Mouse (Mus musculus) hindbrain, embryonic 14.5 days (tissue): ENCODE data around the gene Sppl2a. TPM values are rescaled to one million over a fixed set of nuclear protein-coding genes. Genes with fewer than 3 reads are reported as not detected.

Source experiments
- ATAC-seq: fragments of 200-750 bp; cut with Nextera tagmentation; 2 replicates; pipeline ENCODE4 v1.8.0; 2017; ENCODE audit warnings: moderate number of reproducible peaks, mild to moderate bottlenecking, moderate TSS enrichment, moderate library complexity; ENCODE audit not compliant: low FRiP score
- DNase-seq: peaks from one replicate; pipeline ENCODE4 v3.0.0-alpha.2; 2015; ENCODE audit warnings: low spot score
- H3K27ac ChIP-seq: fragments of 300-500 bp; sonication (generic); 2 replicates; pipeline ENCODE4 v1.5.1; 2014; ENCODE audit warnings: mild to moderate bottlenecking, moderate library complexity
- H3K27me3 ChIP-seq: fragments of 300-500 bp; sonication (generic); 2 replicates; pipeline ENCODE4 v1.6.1; 2014; ENCODE audit warnings: mild to moderate bottlenecking, low read length, mixed read lengths; ENCODE audit not compliant: control insufficient read depth, insufficient read depth
- H3K36me3 ChIP-seq: fragments of 300-500 bp; sonication (generic); replicated peaks from 2 replicates; pipeline ENCODE4 v1.6.1; 2014; ENCODE audit not compliant: control insufficient read depth, insufficient read depth
- H3K4me1 ChIP-seq: fragments of 300-500 bp; sonication (generic); replicated peaks from 2 replicates; pipeline ENCODE4 v1.6.1; 2014; ENCODE audit warnings: antibody characterized with exemption, low read length, mixed read lengths; ENCODE audit not compliant: control insufficient read depth, insufficient read depth
- H3K4me2 ChIP-seq: fragments of 300-500 bp; sonication (generic); replicated peaks from 2 replicates; pipeline ENCODE4 v1.6.1; 2014; ENCODE audit warnings: mild to moderate bottlenecking, moderate library complexity
- H3K4me3 ChIP-seq: fragments of 300-500 bp; sonication (generic); replicated peaks from 2 replicates; pipeline ENCODE4 v1.5.1; 2014; ENCODE audit warnings: mild to moderate bottlenecking, low read length
- H3K9ac ChIP-seq: fragments of 300-500 bp; sonication (generic); 2 replicates; pipeline ENCODE4 v1.6.1; 2014
- H3K9me3 ChIP-seq: fragments of 300-500 bp; sonication (generic); 2 replicates; pipeline ENCODE4 v1.6.1; 2016; ENCODE audit warnings: low read length; ENCODE audit not compliant: control insufficient read depth
- WGBS: fragments of 180-500 bp; shearing (Covaris S2); extraction: QIAGEN DNeasy Blood & Tissue Kit; methylation state at CpG from one replicate; pipeline ENCODE4 v1.1.7; 2014; 5-methylcytosine and 5-hydroxymethylcytosine counted together
- polyA plus RNA-seq: library from polyadenylated mRNA; unstranded; fragments of >200 nt; fragmentation: Nextera tagmentation; extraction: Ambion mirVana; gene quantifications from 2 replicates; pipeline ENCODE4 v1.2.1, GENCODE M21; 2014

The Sppl2a gene
- polyA plus RNA-seq, 1 experiment from 2014 or later: 37.8 TPM

DNA sequence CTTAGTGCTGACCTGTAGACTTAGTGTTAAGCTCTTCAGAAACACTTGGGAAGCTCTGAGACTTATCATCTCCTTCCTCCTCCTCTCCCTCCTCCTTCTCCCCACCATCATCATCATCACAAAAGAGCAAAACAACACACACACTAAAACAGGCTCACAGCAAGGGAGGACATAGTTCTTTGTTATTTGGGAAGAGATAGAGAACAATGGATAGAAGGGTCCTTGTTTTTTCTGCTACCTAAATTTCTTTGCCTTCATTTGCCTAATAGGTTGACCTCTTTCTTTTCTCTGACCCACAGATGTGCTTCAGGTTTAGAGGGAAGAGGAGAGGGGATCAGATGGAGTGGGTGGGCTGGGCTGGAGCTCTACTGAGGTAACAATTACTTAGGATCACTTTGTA is 14.6 kb upstream of the Sppl2a start:
- H3K9ac ChIP-seq: no peak overlapping the region
- ATAC-seq: no peak
- DNase-seq: no peak
- no peaks in the 10 kb centered on the region for H3K9me3 ChIP-seq
- no peaks in the 10 kb centered on the region for H3K36me3 ChIP-seq
- no peaks in the 10 kb centered on the region for H3K4me1 ChIP-seq
- no peak overlapping the region for H3K4me2 ChIP-seq
- H3K27ac ChIP-seq: no peak overlapping the region
- H3K27me3 ChIP-seq: no peaks in the 10 kb centered on the region
- no peak overlapping the region for H3K4me3 ChIP-seq

DNA sequence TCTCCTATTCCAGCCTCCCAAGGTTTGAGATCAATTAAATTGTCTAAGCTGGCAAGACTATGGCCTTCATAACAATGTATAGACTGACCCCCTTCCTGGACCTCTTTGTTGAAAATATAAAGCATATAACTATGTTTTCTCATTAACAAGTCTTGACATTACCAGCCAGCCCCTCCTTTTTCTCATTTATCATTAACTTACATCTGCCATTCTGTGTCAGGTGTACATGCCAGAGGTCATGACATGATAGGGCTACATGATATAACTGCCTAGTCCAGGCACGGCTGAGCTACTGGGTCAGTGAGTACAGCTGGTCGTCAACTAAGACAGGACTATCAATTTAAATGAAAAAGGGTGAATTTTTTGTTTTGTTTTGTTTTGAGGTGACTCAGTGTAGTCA is 10.2 kb upstream of the Sppl2a start:
- Histone ChIP-seq H3K27me3 (no peaks in the 10 kb centered on the region), H3K4me1 (no peaks in the 10 kb centered on the region), H3K36me3 (no peaks in the 10 kb centered on the region), H3K9ac (no peak overlapping the region), H3K4me2 (no peak overlapping the region), H3K9me3 (no peaks in the 10 kb centered on the region), H3K27ac (no peak overlapping the region), H3K4me3 (no peak overlapping the region)
- ATAC-seq: no peak
- no peak for DNase-seq
- 67% methylated on average over 2 of the region's 2 CpGs for WGBS

DNA sequence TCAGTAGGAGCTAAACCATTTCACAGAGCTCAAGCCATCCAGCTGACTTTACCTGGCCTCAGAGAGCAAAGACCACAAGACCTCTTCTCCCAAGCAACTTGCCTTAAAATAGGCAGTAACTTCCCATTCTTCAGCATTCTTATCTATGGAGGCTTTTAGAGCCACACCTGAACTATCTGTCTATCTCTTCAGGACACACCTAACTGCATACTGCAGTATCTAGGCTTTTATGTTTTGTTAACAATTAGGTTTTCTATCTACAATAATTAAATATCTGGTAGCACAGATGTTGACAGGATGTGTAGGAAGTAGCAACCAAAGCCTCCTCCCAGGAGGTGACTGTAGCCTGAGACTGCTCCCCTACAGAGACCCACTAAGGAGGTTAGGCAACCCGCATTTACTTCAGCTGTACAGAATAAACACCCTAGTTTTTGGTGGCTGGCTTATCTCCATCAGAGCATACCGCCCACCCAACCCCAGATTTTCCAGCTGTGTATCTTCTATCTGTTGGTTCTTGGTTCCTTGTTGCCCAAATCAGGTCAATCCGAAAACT is 7.4 kb upstream of the Sppl2a start:
- Histone ChIP-seq H3K4me3 (no peak overlapping the region), H3K27ac (no peak overlapping the region), H3K4me2 (no peak overlapping the region), H3K27me3 (no peaks in the 10 kb centered on the region), H3K36me3 (no peaks in the 10 kb centered on the region), H3K9ac (no peak overlapping the region), H3K9me3 (no peaks in the 10 kb centered on the region), H3K4me1 (no peaks in the 10 kb centered on the region)
- DNase-seq (no peak), ATAC-seq (no peak)
- 78% methylated on average over 3 of the region's 3 CpGs for WGBS

DNA sequence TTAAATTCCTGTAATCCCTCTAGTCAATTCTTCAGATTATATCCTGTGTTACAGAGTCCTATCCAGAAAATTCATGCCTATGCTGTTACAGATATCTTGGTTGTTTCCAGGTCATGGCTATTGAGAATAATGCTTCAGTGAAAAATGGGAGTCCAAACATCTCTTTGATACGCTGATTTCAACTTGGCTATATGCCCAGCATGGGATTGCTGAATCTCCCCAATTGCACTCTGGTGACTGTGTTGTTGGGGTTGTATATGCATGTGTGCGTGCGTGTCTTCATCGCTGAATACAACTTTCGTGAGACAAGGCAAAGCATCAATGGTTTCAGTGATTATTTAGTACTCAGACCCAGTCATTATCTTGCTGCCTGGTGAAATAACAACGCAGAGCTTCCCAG is 5.0 kb upstream of the Sppl2a start:
- Histone ChIP-seq H3K9me3 (no peaks in the 10 kb centered on the region), H3K36me3 (no peaks in the 10 kb centered on the region), H3K27me3 (no peaks in the 10 kb centered on the region), H3K4me1 (0 out of 2 replicates have a peak, but pooled peaks cover 4% of the 10 kb centered on the region), H3K27ac (no peak overlapping the region), H3K4me3 (no peak overlapping the region), H3K9ac (no peak overlapping the region), H3K4me2 (no peak overlapping the region)
- WGBS: 59% methylated on average over 6 of the region's 6 CpGs
- peak; percentile 30 for DNase-seq
- ATAC-seq: no peak

DNA sequence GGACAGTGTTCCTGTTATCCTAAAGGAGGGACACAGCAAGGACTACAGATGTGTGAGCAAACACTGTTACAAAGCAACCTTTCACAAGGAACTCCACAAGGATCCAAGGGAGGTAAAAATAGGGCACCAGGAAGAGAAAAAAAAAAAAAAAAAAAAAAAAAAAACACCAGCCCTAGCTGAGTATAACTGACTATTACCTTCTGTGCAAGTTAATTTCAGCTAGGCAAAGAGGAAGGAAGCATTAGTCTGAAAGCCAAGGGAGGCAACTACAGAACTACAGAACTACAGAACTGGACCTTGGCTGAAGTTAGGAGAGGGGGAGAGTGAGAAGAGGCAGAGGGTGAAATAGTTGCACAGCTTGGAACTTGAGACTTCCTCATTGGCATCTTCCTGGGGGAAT is 886 bp upstream of the Sppl2a start:
- H3K9ac ChIP-seq: peak overlapping the region; percentile 84
- no peak for ATAC-seq
- H3K4me2 ChIP-seq: peak overlapping the region; percentile 61; the same call in 1 of the 2 replicates
- no peaks in the 10 kb centered on the region; the same call in 1 of the 2 replicates for H3K36me3 ChIP-seq
- no peak for DNase-seq
- H3K4me1 ChIP-seq: peaks cover 9% of the 10 kb centered on the region; the same call in 1 of the 2 replicates
- no peaks in the 10 kb centered on the region for H3K27me3 ChIP-seq
- no peak overlapping the region for H3K4me3 ChIP-seq
- no peaks in the 10 kb centered on the region for H3K9me3 ChIP-seq
- H3K27ac ChIP-seq: no peak overlapping the region

DNA sequence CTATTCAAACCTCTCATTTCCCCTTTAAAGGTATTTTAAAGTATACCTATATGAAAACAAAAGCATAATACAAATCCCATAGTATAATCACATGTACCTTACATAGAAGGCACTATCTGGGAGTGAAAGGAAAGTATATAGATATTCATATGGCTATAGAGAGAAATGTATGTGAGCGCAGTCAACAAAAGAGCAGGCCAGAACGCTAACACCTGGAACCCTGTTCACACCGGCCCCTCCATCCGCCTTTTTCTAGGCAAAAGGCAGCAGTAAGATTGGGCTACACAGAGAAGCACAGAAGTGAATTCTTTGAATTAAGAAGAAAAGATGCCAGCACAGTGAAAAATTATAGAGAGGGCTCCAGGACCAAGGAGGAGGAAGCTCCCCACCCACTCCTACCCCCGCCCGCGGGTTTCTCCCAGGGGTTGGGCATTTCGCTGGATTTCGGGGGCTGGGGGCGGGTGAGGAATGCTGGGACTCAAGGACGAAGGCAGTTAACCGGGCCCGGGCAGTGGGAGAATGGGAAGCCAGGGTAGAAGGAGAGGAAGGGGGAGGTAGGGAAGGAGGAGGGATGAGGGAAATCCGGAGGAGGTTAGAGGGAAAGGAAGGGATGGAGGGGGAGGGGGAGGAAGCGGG is 656 bp downstream of the Sppl2a start:
- peaks cover 9% of the 10 kb centered on the region; the same call in 1 of the 2 replicates for H3K4me1 ChIP-seq
- peak overlapping the region; percentile 61 for H3K4me2 ChIP-seq
- H3K4me3 ChIP-seq: peak overlapping the region; percentile 54
- 1% methylated on average over 15 of the region's 15 CpGs for whole genome bisulfite sequencing
- no peaks in the 10 kb centered on the region for H3K9me3 ChIP-seq
- H3K27ac ChIP-seq: peak overlapping the region; percentile 93
- H3K9ac ChIP-seq: peak overlapping the region; percentile 84
- no peaks in the 10 kb centered on the region for H3K27me3 ChIP-seq
- DNase-seq (no peak), ATAC-seq (no peak; the same call in 1 of the 2 replicates)
- H3K36me3 ChIP-seq: peaks cover under 1% of the 10 kb centered on the region

DNA sequence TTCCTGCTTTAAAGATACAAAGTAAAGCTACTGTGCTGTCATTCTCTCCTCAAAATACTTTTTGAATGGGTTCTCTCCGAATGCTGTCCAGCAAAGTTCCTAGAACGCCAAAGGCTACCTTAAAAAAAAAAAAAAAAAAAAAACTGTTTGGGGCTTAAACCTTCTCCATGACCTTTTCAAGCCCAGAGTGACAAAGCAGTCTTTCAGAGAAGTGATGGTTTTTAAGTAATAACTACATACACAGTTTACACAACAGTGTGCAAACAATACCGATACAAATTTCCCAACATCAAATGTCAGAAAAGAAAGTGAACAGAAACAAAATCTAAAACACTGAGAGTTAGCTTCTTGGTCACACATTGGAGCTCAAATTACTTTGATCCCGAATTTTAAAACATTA is 1.3 kb downstream of the Sppl2a start:
- Histone ChIP-seq H3K27me3 (no peaks in the 10 kb centered on the region), H3K4me3 (peak overlapping the region; percentile 54), H3K4me1 (peaks cover 9% of the 10 kb centered on the region; the same call in 1 of the 2 replicates), H3K4me2 (peak overlapping the region; percentile 61), H3K36me3 (peaks cover 7% of the 10 kb centered on the region), H3K9me3 (no peaks in the 10 kb centered on the region), H3K27ac (peak overlapping the region; percentile 93; the same call in 1 of the 2 replicates), H3K9ac (peak overlapping the region; percentile 84)
- WGBS: 57% methylated on average over 4 of the region's 4 CpGs
- DNase-seq (no peak), ATAC-seq (no peak)

DNA sequence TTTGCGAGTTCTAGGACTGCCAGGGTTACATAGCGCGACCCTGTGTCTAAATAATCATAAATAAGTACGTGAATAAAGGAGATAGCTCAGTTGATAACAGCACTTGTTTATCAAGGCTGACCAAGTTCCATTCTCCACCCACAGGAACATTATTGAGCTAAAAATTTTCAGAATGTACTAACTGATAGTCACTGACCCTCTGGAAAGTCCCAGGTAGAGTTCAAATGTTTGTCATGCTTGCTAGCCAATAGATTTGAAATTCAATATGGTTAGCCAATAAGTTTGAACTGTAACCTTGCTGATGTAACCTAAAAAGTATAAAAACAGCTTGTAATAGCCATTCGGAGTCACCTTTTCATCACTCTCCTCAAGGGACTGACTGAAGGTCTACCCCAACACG is 4.4 kb downstream of the Sppl2a start:
- Histone ChIP-seq H3K4me3 (no peak overlapping the region), H3K4me1 (peaks cover 8% of the 10 kb centered on the region; the same call in 1 of the 2 replicates), H3K27me3 (no peaks in the 10 kb centered on the region), H3K4me2 (no peak overlapping the region), H3K27ac (no peak overlapping the region), H3K36me3 (peaks cover 30% of the 10 kb centered on the region), H3K9me3 (no peaks in the 10 kb centered on the region), H3K9ac (no peak overlapping the region)
- 92% methylated on average over 6 of the region's 6 CpGs for WGBS
- DNase-seq (no peak), ATAC-seq (no peak)

DNA sequence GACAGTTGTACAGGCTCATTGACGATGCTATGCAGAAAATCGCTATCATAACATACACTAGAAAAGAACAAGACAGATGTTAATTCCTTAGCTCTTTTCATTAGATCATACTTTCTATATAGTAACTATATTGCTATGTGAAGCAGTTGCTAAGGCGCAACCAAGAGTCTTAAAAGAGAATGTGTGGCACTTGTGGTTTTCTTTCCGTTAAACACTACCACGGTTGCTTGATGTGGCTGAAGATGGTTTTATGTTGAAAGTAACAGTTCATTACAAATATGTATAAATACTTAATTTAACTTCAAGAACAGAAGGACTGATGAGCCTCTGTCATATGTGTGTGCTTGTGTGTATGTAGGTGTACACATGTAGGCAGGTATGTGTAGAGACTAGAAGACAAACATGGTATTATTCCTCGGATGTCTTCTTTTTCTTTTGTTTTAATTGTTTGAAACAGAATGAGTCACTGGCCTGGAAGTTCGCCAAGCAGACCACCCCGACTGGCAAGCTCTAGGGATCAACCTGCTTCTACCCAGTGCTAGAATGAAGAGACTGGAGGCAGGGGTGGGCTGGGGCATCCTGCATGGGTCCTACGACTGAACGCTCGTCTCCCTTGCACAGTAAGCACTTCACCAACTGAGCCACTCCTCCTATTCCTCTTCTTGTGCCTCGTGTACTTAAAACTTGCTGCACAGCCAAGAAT is 12.5 kb downstream of the Sppl2a start:
- Histone ChIP-seq H3K4me1 (no peaks in the 10 kb centered on the region), H3K27ac (no peak overlapping the region), H3K4me2 (no peak overlapping the region), H3K27me3 (no peaks in the 10 kb centered on the region), H3K4me3 (no peak overlapping the region), H3K9ac (no peak overlapping the region), H3K36me3 (peaks cover 86% of the 10 kb centered on the region), H3K9me3 (no peaks in the 10 kb centered on the region)
- DNase-seq (no peak), ATAC-seq (no peak)
- WGBS: 83% methylated on average over 12 of the region's 12 CpGs
